Mouse (Mus musculus): ENCODE data around the gene Sap30bp.

Sap30bp gene

GRCm38 (mm10) chr11:116004840-116005700 is 72.0 kb downstream of the Sap30bp start:
- peak; percentile 87 for DNase-seq

GRCm38 (mm10) chr11:116005701-116006419 is 72.8 kb downstream of the Sap30bp start:
- DNase-seq = no peak

- no peak for DNase-seq
Measured at GRCm38 (mm10) chr11:116007095-116007850, 74.2 kb downstream of the Sap30bp start.

DNA sequence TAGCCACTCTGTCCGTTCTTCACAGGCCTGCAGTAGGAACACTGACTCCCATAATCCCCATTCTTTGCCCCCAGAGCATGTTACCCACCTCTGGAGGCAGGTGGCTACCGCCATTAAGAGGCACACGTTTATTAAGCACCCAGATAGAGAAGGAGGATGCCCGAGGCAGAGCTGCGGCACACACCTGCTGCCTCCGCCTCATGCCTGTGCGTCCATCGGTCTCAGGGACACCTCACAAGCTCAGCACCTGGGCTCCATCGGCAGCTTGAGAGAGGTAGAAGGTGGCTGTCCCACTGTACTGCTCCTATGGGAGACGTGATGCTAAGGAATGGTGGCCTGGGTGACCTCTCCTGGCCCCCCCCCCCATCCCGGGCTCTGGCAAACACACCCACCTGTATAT is 75.3 kb downstream of the Sap30bp start:
- no peak for DNase-seq

DNA sequence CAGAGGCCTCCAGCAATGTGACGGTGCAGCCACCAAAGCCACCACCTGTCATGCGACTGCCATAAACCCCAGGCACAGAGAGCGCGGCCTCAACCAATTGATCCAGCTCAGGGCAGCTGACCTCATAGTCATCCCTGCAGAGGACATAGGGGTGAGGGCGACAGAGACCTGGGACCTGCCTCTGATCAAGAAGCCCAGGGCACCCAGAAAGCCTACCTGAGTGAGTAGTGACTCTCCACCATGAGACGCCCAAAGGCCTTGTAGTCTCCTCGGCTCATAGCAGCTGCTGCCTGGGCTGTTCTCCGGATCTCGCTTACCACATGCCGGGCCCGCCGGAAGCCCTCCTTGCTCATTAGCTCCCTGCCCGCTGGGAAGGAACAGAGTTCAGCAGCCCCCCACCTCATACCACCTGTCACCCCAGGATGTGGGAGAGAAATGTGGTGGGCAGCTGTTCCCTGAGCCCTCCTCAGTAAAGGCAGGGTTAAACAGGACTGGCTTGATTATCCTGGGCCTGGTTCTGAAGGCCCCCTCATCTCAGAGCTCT is 75.8 kb downstream of the Sap30bp start:
- peak; percentile 16 for DNase-seq

GRCm38 (mm10) chr11:116009661-116010060 is 76.6 kb downstream of the Sap30bp start:
- no peak for DNase-seq

- DNase-seq = peak; percentile 18
Measured at GRCm38 (mm10) chr11:116010146-116010545, 77.1 kb downstream of the Sap30bp start.

DNA sequence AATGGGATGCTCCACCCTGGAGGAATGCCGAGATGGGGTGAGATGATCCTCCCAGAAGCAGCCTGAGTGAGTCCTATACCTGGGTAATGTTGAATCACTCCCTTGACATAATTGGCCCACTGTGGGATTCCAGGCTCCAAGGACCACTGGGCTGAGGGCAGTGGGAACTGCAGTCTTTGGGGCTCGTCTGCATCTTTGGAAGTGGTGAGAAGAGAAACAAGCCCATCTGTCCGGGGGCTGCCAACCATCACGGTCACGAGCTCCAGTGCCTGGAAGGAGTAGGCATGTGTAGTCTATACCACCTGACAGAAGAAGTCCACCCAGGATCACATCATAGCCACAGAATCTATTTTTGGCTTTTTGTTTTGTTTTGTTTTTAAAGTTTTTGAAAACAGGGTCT is 77.9 kb downstream of the Sap30bp start:
- DNase-seq = no peak

GRCm38 (mm10) chr11:116011529-116012261 is 78.6 kb downstream of the Sap30bp start:
- peak; percentile 38 for DNase-seq

DNA sequence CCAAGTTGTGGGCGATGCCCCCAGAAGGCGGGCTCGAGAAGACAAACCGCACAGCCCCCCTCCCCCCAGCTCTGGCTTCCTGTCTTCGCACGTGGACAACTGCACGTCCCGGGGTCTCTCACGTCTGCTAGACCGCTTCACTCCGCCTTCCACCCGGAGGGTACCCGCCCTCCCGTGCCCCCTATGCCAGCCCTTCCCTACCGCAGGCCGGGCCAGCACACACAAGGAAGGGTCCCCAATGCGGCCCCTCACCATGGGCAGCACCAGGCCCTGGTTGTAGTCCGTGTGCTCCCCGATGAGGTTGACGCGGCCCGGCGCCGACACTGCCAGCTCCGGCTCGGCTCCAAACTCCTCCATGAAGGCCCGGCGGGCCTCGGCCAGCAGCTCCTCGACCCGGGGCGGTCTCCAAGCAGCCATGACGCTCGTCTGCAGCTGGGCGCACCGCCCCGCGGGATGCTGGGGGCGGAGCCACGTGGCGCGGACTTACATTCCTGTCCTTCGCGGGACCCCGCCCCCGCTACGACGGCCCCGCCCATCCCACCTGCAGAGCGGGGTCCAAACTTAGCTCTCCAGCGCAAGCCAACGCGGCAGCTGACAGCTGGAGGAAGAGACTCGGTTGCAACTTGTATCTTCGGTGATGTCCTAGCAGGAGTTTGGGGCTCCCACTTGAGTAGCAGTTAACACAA is 79.3 kb downstream of the Sap30bp start, which contains the start of gene Galk1:
Gene Galk1, minus strand, starts transcription at position 458 of the 686 bp plus-strand sequence.
- peak; percentile 99 for DNase-seq

DNA sequence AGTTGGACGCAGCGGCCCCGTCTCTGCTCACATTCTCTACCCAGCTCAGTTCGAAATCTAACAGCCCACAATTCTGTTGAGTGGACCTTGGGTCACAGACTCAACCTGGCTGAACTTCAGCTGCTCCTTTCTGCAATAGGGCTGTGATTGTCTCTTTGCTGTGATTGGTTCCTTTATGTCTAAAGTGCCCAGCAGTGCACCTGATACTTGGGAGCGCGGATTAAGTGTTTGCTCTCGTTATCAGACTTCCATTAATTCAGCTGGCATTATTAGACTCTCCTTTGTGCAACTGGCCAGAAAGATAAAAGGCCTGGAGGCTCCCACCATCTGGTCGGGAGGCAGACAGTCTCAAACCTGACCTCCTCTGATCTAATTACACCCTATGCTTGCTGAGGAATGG is 81.7 kb downstream of the Sap30bp start:
- no peak for DNase-seq

All from thymus, postnatal 4 days (tissue).